Mouse (Mus musculus) retina, adult 2 months (tissue): ENCODE results near the gene Zfp740.

Source experiments
- DNase-seq: peaks from one replicate; pipeline ENCODE4 v3.0.0-alpha.2; 2012; ENCODE audit warnings: low read depth, low spot score

The Zfp740 gene

DNA sequence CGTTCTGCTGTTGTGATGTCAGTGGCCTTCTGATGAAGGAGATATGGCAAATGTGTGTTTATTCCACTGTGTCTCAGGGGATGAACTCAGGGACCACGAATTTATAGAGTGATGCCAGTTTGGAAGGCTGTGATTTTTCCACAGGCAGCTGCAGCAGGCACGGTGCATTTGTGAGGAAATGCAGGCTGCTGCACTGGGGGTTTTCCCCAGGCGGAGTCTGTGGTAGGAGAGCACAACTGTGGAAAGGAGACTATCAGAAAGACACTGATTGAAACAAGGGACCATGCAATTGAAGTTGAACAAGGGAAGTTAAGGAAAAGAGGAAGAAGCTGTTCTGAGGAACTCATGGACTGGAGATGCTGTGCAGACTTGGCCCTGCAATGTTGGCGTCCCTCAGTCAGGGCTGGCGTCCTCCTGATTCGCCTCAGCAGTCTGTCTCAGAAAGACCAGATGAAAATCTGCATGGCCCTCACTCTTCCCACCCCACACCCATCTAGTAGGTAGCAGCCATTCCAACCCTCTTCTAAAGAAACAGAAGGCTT lies 10.7 kb upstream of the Zfp740 start:
- DNase-seq = no peak

DNA sequence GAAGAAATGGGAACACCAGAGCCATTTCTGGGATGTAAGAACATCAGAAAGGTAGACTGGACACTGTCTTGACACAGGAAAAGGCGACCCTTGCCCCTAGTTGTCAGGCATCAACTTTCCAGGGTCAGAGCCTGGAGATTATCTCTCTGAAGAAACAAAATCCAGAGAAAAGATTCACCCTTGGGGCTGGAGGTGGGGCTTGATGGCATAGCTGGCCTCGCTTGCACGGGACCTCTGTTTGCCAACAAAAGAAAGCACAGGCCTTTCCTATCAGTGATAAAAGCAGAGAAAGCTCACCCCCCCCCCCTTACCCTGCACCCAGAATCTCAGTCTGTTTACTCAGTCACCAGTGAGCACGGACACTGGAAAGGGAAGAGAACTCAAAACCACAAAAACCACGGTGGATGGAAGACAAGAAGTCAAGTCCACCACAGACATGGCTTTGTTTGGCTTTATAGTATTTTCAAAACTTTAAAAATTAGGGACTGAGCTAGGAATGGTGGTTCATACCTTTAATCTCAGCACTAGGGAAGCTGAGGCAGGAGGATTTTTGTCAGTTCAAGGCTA lies 10.1 kb upstream of the Zfp740 start:
- no peak for DNase-seq

DNA sequence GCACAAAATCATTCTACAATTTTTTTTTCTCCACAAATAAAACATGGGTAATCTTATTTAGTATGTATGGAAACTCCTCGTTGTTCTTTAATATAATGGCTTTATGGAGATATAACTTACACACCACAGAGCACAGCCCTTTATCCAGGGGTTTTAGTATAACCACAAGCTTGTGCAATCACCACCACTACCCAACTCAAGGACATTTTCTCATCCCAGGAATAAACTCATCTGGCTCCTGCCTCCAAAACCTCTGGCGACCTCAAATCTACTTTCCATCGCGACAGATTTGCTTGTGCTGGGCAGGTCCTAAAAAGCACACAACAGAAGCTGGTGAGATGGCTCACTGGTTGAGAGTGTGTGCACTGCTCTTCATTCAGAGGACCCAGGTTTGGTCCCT lies 9.4 kb upstream of the Zfp740 start:
- DNase-seq = no peak

DNA sequence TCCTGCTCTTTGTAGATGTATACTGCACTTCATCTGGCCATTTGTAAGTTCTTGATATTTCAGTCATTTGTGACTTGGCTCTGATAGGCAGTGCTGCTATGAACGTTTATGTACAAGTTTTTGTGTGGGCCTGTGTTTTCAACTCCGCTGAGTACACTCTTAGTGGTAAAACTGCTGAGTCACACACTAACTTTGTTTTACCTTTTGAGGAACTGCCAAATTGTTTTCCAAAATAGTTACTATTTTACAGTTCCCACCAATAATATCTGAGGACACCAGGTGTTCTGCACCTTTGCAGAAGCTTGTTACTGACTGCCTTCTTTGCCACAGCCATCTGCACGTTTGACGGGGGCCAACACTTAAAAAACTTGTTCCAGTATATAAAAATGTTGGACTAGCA lies 8.6 kb upstream of the Zfp740 start:
- DNase-seq = no peak

DNA sequence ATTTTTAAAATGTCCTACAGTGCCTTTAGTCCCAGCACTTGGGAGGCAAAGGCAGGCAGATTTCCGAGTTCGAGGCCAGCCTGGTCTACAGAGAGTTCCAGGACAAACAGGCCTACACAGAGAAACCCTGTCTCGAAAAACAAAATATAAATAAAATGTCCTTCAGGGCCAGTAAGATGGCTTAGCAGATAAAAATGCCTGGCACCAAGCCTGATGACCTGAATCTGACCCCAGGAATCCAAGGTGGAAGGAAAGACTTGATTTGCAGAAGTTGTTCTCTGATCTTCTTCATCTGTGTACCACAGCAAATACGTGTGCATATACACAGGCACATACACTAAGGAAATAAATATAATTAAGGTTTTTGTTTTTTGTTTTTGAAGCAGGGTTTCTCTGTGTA lies 7.7 kb upstream of the Zfp740 start:
- no peak for DNase-seq

DNA sequence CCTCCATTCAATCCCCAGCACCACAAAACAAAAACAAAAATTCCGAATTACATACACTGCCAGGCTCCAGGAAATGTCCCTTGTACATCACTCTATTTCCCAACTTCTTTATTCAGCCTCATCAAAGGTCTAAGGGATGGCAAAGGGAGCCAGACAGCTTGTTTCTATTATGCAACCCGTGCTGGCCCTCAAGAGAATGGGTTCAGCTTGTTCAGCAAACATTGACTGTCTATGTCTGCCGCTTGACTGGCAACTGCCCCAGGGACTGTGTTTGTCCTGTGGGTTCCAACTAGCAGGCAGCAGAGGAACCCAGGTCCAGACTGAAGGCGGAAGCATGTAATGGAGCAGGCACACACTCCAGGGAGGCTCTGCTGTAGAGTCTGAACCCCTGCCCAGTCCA lies 4.2 kb upstream of the Zfp740 start:
- DNase-seq = no peak

DNA sequence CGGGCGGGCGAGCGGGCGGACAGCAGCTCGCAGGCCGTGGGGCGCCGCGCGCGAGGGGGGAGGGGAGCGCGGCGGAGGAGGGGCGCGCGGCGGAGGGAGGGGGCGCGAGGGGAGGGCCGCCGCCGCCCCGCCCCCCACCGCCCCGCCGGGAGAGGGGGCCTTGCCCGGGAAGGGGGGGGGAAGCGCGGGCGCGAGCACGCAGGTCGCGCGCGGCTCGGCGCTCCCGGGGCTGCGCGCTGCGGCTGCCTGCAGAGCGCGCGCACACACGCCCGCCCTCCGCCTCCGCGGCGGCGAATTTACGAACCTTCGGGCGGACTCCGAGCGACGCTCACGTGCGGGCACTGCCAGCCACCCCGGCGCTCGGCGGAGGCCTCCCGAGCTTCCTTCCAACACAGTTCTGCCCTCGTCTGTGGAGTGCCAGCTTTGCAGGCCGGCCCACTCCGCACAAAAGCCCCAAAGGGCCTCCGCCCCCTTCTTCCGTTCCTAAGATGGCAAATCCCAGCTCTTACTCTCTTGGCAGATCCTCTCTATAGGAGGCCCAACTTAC lies 859 bp downstream of the Zfp740 start:
- DNase-seq = peak; percentile 32

DNA sequence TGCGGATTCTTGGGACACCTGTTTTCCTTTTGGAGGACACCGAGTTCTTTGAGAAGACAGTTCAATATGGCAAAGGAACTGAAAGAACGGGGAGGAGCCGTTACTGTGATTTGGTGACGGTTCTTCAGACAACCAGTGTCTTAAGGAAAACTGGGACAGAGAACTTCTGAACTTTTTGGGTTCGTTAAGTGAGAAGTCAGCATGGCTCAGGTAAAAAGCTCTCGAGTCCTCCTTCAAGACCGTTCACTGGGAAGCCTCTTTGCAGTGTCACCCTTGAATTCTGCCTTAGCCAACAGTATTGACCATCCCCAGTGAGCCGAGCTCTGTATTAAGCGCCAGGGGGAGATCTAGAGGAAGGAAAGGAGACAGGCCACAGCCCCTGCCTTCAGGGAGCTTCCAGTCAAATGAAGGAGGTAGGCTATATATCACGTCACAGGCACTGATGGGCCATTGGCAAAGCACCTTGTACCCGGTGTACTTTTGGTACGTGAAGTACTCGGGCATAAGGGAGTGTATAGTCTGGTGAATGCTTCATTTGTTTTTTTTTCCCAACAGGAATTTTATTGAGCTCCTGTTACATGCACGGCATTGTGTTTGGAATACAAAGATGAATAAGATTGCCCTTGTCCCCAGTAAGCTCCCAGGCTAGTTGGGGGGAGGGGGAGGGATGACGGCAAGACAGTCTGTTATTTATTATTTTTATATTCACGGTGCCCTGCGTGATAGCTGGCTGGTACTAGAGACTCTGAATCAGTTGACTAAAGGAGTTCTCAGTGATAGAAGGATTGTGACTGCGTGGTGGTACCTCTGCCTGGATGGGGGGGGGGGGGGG lies 1.8 kb downstream of the Zfp740 start, which contains the start of gene Csad:
Csad (minus strand) TSS at position 51 of the 832 bp plus-strand sequence.
- no peak for DNase-seq

DNA sequence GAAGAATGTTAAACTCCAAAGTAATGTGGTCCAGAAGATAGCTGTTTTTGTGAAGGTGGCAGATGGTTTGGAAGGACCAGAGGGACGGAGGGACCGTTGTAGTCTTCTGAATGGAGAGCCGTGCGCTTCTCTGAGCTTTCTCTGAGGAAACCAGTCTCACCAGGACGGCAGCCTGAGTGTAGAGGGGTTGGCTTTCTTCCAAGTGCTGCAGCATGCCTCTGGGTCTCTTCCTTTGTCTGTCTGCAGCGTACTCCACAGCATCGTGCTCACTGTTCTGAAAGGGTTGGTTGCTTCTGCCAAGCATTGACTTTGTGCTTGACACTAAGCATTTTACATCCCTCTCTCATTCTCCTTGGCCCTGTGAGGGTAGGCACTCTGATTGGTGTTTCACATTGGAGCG lies 2.7 kb downstream of the Zfp740 start:
- no peak for DNase-seq

DNA sequence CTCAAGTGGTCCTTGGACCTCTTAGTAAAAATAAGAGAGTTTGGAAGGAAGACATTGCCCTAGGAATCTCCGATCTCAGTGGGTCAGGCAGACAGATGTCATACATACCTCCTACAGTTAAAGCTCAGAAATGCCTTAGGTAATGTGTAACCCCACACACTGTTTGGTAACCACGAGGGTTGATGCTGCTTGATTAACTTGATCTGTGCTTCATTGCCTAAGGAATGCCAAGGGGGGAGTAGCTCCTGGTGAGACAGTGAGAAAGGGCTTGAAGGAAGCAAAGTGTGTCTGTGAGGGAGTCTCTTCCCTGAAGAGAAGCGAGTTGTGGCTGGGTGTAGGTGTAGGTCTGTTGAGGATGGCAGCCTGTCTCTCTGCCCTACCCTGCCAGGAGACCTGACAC lies 4.3 kb downstream of the Zfp740 start:
- no peak for DNase-seq

DNA sequence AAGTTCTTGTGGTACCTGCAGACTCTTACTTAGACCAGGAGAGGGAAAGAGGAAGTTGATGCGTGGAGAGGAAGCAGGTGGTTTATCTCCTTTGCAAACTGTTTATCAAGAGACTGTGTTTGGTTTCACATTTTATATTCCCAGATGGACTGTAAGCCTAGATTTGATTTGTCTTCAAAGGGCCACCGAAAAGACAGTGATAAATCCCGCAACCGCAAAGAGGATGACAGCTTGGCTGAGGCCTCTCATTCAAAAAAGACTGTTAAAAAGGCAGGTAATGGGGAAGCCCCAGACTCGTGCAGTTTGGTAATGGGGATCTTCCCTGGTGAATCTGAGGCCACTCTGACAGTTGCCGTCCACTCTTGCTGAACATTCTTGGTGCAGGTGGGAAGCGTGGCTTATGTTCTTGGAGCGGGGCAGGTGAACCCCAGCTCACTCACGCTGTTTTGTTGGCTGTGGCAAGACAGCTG lies 5.1 kb downstream of the Zfp740 start:
- DNase-seq = no peak

DNA sequence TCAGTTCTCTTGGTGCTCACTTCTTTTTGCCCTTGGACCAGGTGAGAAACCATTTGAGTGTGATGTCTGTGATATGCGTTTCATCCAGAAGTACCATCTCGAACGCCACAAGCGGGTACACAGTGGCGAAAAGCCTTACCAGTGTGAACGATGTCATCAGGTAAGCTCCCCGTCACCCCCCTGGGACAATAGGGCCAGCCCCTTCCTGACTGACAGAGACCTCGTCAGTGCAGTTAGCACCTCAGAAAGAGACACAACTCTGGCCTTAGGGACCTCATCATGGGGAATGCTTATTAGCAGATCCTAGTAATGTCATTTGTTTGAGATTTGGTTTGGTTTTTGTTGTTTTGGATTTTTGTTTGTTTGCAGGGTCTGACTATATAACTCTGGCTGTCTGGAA lies 6.1 kb downstream of the Zfp740 start:
- no peak for DNase-seq

DNA sequence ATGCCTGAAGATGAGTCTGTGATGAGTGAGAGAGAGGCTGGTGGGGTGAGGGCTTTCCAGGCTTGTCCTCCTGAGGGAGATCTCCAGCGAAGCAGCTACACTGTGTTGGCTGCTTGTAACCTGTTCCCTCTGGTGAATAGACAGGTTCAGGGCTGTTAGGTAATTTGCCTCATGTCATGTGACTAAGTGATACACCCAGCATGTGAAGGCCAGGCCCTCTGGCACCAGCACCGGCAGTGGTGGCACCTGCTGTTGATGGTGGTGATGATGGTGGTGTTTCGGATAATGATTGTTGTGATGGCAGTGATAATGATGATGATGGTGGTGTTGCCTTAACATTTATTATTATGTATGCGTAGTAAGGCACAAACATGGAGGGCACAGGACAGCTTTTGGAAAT lies 7.8 kb downstream of the Zfp740 start:
- no peak for DNase-seq

DNA sequence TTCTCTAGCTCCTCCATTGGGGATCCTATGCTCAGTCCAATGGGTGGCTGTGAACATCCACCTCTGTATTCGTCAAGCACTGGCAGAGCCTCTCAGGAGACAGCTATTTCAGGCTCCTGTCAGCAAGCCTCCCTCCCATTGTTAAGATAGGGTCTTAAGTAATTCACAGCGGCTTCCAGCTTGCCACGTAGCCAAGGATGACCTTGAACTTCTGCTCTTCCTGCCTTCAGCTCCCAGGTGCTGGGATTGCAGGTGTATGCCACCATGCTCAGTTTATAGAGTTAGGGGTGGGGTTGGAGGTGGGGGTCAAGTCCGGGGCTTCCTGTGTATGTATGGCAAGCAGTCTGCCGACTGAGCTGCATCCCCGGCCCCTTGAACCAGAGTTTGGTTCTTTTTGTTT lies 8.8 kb downstream of the Zfp740 start:
- DNase-seq = no peak

DNA sequence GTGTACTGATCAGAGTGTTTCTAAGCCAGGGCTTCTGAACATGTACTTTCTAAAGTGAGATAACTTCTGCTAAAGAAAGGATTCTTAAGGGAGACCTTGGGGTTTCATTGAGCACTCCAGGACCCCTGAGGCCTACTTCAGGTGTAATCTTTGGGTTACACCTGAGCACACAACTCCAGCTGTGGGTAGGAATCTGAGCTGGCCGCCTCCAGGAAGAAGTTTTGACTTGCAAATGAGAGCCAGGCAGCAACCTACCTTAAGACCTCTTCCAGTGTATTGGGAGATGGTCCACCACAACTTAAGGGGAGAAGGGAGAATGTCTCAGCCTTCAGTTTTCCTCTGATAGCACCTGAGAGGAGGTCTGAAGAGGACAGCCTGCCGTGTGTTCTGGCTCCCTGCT lies 11.1 kb downstream of the Zfp740 start:
- no peak for DNase-seq

DNA sequence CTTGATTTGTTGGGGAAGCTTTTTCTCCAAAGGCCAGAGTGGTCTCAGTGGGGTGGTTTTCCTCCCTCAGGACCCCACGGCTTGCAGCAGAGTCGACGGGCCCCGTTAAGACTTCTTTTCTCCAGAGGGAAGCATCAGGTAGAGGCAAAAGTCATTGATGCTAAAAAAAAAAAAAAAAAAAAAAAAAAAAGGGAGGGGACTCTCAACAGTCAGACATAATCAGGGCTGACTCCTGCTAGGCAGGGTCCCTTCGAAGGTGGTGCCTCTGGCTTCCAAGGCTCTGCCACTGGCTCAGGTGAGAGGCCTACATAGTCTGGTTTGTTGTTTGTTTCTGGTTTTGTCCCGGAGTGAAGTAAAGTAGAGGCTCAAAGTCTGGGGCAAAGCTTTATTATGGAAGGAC lies 12.6 kb downstream of the Zfp740 start:
- DNase-seq = no peak

DNA sequence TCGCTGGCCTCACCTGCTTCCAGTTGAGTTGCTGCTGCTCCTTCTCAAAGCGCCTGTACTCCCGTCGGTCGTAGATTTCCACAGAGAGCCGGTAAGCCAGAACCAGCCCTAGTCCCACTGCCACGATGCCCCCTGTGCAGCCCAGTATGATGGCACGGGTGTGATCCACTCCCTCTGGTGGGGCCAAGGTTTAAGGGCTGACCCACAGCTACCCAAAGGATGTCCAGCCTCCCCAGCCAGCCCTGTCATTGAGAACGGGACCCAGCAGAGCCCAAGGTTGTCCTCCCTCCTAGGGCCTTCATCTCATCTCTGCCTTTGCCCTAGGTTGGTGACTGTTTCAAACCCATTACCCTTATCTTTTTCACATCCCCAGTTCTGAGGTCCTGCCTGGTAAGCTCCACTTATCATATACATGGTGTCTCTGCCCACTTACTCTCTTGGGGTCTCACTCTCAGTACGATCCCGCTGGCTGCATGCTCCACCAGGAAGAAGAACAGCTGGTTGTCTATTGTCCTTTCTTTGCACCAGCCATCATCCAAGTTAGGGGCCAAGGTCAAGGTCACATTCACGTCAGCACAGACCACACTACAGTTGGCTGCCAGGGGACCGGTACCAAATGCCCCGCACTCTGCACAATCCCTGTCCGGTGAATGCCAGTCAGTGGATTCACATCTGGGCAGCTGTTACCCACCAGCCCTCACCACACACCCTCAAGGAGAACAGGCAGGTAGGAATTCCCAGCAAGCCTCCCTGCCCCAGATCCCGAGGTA lies 13.6 kb downstream of the Zfp740 start:
- no peak for DNase-seq

DNA sequence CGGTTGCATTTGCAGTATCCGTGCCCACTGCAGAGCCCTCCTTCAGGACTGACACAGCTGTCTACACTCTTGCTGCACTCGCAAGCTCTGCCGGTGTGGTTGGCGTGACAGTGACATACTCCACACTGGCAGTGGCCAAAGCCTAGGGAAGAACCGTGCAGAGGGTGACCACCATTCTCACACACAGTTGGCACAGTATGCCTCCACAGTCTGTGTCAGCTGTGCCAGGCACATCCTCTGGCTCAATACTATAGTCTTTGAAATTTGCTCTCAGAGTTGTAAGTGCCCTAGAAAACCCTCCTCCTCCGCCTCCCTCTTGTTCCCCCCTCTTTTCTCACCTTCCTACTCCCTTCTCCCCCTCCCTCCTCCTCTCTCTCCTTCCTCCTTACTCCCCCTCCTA lies 14.3 kb downstream of the Zfp740 start:
- DNase-seq = no peak

DNA sequence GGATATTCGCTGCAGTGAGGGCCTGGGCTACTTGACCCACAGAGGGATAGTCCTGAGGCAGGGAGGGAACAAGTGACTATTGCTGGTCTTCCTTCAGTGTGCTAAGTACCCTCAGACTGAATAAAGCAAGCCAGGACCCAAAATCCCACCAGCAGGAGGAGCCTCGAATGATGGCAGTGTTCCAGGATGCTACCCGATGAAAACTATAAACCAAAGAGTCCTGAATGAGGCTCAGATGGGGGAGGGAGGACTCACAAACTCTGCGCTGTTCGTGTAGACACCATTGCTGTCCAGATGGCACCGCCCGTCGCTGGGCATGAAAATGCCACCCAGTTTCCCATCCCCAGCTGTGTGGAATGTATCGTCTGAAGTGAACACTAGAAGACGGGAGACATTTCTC lies 19.3 kb downstream of the Zfp740 start:
- DNase-seq = no peak

DNA sequence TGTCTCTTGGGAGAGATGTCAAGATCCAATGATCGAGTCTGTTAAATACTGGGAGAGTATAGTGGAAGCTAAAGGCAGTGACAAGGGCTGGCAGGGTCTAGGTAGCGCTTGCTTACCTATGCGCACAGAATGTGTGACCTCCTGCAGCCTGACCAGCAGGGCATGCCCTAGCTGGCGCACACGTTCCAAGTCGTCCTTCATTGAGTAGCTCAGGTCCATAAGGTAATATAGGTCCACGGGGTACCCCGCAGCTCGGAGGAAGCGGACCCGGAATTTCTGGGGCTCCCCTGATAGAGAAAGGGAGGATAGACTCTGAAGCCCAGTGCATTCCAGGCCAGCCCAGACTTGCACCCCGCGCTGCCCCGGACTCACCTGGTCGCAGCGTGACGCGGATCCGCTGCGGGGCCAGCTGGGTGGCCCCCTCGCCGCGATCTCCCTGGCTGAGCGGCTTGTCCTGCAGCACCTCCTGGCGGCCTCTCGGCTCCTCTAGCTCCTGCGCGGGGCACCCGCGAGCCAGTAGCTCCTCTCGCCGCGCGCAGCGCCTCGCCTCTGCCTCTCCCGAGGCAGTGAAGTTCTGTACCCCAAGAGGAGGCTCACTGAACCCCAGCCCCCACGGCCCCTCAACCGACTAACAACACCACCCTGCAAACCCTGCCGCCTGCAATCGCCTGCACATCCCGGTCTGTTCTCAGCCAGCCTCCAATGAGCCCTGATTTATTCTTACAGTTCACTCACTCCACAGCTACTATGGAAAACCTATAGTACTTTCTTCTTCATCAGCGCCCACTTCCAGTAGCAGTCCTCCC lies 21.3 kb downstream of the Zfp740 start:
- DNase-seq = peak; percentile 46

DNA sequence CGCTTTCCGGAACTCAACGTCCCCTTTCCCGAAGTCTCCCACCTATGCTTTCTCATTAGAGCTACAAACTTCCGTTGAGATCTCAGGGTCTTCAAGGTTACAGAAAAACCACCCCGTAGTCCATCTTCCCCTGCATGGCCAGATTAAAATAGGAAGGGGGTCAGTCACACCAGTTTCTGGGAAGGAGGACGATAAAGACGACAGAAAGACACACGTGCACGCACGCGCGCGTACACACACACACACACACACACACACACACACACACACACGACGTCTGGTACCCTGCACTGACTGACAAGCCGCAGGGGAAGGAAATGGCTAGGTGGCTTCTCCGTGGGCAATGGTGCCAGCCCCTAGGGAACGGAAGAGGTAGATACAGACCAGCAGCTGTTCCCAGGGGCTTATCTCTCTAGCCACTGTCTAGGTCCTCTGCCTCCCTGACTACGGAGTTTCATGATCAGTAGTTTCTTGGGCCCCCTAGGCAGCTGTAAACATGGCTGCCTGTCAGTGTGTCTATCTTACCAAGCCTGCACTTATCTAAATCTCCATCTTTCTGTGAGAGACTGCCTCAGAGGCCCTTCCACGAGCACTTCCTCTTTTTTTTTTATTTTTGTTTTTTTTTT lies 22.1 kb downstream of the Zfp740 start:
- DNase-seq = no peak
